Mouse (Mus musculus) neural tube, embryonic 15.5 days (tissue): ENCODE measurements around the gene Specc1l. TPM values are rescaled to one million over a fixed set of nuclear protein-coding genes. Genes with fewer than 3 reads are reported as not detected.

ENCODE experiments used
- ATAC-seq: fragments of 200-750 bp; cut with Nextera tagmentation; 2 replicates; pipeline ENCODE4 v1.8.0; 2017; ENCODE audit warnings: mild to moderate bottlenecking, moderate TSS enrichment, moderate library complexity; ENCODE audit not compliant: low FRiP score
- H3K27ac ChIP-seq: fragments of 300-500 bp; sonication (generic); replicated peaks from 2 replicates; pipeline ENCODE4 v1.5.1; 2015; ENCODE audit warnings: mild to moderate bottlenecking, inconsistent platforms
- H3K27me3 ChIP-seq: fragments of 300-500 bp; sonication (generic); replicated peaks from 2 replicates; pipeline ENCODE4 v1.6.1; 2015; ENCODE audit warnings: inconsistent platforms
- H3K36me3 ChIP-seq: fragments of 300-500 bp; sonication (generic); 2 replicates; pipeline ENCODE4 v1.6.1; 2015; ENCODE audit warnings: inconsistent platforms
- H3K4me1 ChIP-seq: fragments of 300-500 bp; sonication (generic); 2 replicates; pipeline ENCODE4 v1.6.1; 2015; ENCODE audit warnings: inconsistent platforms
- H3K4me2 ChIP-seq: fragments of 300-500 bp; sonication (generic); 2 replicates; pipeline ENCODE4 v1.6.1; 2015; ENCODE audit warnings: inconsistent platforms, mild to moderate bottlenecking, moderate library complexity
- H3K4me3 ChIP-seq: fragments of 300-500 bp; sonication (generic); replicated peaks from 2 replicates; pipeline ENCODE4 v1.5.1; 2015; ENCODE audit warnings: mild to moderate bottlenecking, inconsistent platforms
- H3K9ac ChIP-seq: fragments of 300-500 bp; sonication (generic); replicated peaks from 2 replicates; pipeline ENCODE4 v1.6.1; 2015; ENCODE audit warnings: mild to moderate bottlenecking, inconsistent platforms
- H3K9me3 ChIP-seq: fragments of 300-500 bp; sonication (generic); replicated peaks from 2 replicates; pipeline ENCODE4 v1.6.1; 2016; ENCODE audit warnings: inconsistent platforms
- WGBS: fragments of 180-500 bp; shearing (Covaris S2); methylation state at CpG from one replicate; pipeline ENCODE4 v1.1.7; 2015; ENCODE audit warnings: mixed read lengths; 5-methylcytosine and 5-hydroxymethylcytosine counted together
- polyA plus RNA-seq: library from polyadenylated mRNA; unstranded; fragments of >200 nt; fragmentation: Nextera tagmentation; extraction: Ambion mirVana; gene quantifications from 2 replicates; pipeline ENCODE4 v1.2.1, GENCODE M21; 2015

Specc1l gene
- polyA plus RNA-seq = 25.1 and 25.2 TPM in 2 replicates

DNA sequence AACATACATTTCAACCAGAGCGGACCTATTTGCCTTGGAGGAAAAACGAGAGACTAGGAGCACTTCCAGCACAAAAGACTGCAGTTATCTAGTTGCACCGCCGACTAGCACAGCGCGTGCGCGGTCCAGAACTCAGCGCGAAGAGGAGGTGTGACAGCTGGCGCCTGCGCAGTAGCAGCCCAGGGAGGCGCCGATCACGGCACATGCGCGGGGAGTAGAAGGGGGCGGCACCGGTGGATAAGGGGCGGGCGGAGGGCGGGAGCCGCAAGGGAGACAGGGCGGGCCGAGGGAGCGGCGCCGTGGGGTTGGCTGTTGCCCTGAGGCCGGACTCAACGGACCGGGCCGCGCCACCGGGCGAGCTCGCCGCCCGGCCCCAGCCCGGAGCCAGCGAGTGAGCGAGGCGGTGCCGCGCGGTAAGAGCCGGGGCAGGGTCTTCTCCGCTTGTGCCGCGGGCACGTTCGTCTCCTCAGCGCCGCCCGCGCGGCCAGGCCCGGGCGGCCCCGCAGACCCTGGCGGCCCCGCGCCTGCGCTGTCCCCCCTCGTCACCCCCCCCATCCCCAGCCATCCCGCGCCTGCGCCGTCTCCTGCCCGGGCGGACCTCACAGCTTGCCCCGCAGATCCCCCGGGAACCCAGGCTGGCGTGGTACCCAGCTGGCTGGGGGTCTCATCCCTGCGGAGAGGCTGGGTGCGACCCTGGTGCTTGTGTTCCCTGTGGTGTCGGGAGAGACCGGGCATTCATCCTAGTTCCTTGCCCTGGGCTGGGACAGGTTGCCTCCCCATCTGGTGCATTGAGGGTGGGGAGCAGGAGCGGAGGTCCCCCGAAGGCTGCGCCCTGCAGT is at the start of gene Specc1l:
Specc1l (plus strand) TSS at position 267 of the 839 bp plus-strand sequence.
- no peaks in the 10 kb centered on the region for H3K27me3 ChIP-seq
- peak within 1 kb of the TSS; percentile 82 for H3K4me3 ChIP-seq
- H3K27ac ChIP-seq = peak within 1 kb of the TSS; percentile 100
- H3K4me2 ChIP-seq = peak within 1 kb of the TSS; percentile 68
- peak; percentile 97 for ATAC-seq
- under 1% methylated on average over 78 of the region's 80 CpGs for WGBS
- peaks cover 16% of the 10 kb centered on the region for H3K4me1 ChIP-seq
- H3K36me3 ChIP-seq = no peaks in the 10 kb centered on the region
- H3K9me3 ChIP-seq = no peaks in the 10 kb centered on the region
- peak within 1 kb of the TSS; percentile 89 for H3K9ac ChIP-seq

DNA sequence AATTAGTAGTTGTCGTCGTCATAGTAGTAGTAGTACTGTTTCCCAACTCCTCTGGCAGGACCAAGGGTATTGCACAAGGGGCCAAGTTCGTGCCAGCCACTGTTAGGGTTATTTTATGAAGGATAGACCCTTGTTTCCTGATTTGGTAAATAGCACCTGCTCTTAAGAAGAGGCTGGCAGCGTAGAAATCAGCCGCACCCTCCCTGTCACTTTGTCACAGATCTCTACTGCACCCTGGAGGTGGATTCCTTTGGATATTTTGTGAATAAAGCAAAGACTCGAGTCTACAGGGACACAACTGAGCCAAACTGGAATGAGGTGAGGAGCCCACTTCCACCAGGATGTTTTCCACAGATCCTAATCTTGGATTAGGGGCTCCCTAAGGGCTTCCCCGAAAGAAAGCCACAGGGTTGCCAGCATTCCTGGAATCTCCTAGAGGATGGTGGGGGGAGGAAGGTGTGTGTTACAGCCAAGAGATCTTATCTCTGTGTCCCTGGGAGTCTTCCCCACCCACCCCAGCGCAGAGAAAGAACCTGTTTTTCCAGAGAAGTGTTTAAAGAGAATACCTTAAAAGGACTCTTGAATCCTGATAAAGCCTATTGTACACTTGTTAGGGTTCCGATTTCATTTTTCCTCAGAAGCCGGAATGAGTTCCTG is 45.9 kb upstream of the Specc1l start:
- ATAC-seq = no peak
- no peak overlapping the region for H3K4me2 ChIP-seq
- 87% methylated on average over 10 of the region's 10 CpGs for WGBS
- H3K36me3 ChIP-seq = peaks cover 71% of the 10 kb centered on the region
- H3K9me3 ChIP-seq = no peaks in the 10 kb centered on the region
- no peak overlapping the region for H3K27ac ChIP-seq
- no peak overlapping the region for H3K9ac ChIP-seq
- H3K27me3 ChIP-seq = no peaks in the 10 kb centered on the region
- no peak overlapping the region for H3K4me3 ChIP-seq
- H3K4me1 ChIP-seq = no peaks in the 10 kb centered on the region

DNA sequence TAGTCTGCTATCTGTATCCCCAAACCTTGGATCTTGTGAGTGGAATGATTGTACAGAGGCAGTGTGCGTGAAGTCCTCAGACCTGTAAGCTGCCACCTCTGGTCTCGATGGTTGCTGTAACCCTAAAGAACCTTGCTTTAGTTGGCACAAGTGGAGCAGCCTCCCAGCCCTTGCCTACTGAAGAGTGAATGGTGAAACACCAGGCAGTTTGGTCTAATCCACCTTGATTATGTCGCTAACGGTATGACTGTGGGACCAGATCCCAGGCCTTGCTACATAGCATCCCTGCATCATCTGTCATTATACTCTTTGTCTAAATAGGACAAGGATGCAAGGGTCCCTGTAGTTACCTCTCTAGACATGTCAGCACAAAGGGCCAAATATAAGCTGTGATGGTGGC is 45.3 kb upstream of the Specc1l start:
- H3K27ac ChIP-seq = no peak overlapping the region
- H3K4me1 ChIP-seq = no peaks in the 10 kb centered on the region
- no peak for ATAC-seq
- H3K4me2 ChIP-seq = no peak overlapping the region
- H3K27me3 ChIP-seq = no peaks in the 10 kb centered on the region
- 97% methylated on average over 4 of the region's 4 CpGs for WGBS
- peaks cover 75% of the 10 kb centered on the region for H3K36me3 ChIP-seq
- H3K9ac ChIP-seq = no peak overlapping the region
- no peaks in the 10 kb centered on the region for H3K9me3 ChIP-seq
- H3K4me3 ChIP-seq = no peak overlapping the region

DNA sequence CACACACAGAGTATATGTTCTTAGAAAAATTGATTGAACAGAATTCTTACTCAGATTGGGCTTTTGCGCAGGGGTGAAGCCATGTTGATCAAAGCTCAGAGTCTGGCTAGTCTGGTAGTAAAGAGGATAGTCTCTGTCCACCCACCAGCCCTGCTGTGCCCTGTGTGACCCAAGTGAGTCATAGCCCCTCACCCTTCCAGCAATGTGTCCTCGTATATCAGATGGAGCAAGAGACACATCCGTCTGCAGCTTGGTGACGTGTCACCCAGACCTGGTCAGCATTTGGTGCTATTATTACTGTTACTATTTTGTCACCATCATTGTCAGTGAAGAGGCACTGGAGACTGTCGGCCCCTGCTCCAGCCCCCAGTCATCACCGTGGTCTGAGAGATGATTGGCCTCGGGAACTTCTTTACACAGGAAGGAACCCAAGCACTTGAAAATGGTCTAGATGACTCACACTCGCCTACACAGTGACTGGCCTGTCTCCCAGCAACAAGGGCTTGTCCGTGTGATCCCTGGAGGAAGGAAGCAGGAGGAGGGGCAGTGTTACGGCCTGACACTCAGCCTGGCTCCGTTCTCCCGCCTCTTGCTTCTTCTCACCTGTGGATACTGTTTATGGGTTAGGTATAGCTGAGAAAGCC is 41.5 kb upstream of the Specc1l start:
- no peak overlapping the region for H3K4me2 ChIP-seq
- H3K36me3 ChIP-seq = peaks cover 78% of the 10 kb centered on the region
- no peak overlapping the region for H3K4me3 ChIP-seq
- WGBS = 77% methylated on average over 12 of the region's 12 CpGs
- ATAC-seq = no peak
- no peaks in the 10 kb centered on the region for H3K4me1 ChIP-seq
- H3K27ac ChIP-seq = no peak overlapping the region
- no peak overlapping the region for H3K9ac ChIP-seq
- no peaks in the 10 kb centered on the region for H3K27me3 ChIP-seq
- no peaks in the 10 kb centered on the region for H3K9me3 ChIP-seq

DNA sequence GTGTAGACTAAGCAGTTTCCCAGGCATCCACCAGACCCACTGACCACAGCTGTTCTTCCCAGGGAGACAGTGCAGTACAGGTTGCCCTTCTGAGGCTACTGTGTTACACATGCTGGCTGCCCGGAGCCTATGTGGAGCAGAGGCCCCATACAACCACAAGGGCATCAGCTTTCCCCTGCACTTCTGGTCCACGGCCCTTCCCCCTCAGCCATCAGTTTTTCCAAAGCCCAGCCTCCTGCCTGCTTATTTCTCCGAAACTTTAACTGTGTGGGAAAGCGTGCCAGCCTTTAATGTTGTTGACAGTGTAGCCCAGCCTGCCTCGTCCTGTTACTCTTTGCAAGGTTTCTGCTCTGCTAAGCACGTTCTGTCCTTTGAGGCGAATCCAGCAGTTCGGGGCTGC is 38.8 kb upstream of the Specc1l start:
- H3K4me1 ChIP-seq = no peaks in the 10 kb centered on the region
- H3K36me3 ChIP-seq = peaks cover 79% of the 10 kb centered on the region
- H3K9ac ChIP-seq = no peak overlapping the region
- no peaks in the 10 kb centered on the region for H3K9me3 ChIP-seq
- no peak for ATAC-seq
- no peak overlapping the region for H3K4me3 ChIP-seq
- 84% methylated on average over 8 of the region's 8 CpGs for WGBS
- H3K27ac ChIP-seq = peak overlapping the region; percentile 18; the same call in 1 of the 2 replicates
- no peaks in the 10 kb centered on the region for H3K27me3 ChIP-seq
- no peak overlapping the region for H3K4me2 ChIP-seq

DNA sequence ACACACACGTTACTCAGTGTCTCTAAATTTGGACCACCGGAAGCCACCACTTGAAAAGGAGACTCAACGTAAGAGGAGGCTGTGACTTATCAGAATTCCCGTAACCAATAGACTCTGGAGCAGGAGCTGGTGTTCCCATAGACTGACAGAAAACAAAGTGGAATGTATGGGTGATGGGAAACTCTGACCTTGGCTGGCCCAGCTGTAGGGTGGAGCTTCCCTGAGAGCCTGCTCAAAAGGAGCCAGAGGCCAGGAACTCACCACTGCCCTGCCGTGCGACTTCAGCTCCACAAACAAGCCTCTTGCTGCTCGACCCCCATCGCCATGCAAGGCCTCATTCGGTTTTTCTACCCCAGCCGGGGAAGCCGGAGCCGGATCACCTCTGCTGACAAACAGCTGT is 38.2 kb upstream of the Specc1l start:
- H3K36me3 ChIP-seq = peaks cover 79% of the 10 kb centered on the region
- WGBS = 79% methylated on average over 12 of the region's 12 CpGs

DNA sequence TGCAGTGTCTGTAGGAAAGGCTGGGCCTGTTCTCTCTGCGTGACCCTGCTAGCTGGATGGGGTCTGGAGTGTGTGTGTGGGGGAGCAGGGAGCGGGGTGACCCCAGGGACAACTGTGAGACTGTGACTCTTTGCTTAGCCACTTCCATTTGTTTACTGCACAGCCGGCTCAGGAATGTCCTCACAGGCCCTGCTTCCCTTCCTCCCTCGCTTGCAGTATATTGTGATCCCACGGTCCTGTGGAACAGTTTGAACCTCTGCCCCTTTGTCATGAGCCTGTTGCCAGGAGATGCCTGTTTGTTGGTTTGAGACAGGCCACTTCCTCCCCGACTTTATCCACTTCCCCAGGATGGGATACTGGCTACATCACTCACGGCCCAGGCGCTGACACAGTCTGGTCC is 35.4 kb upstream of the Specc1l start:
- no peak for ATAC-seq
- H3K4me3 ChIP-seq = no peak overlapping the region
- no peak overlapping the region for H3K9ac ChIP-seq
- no peaks in the 10 kb centered on the region for H3K27me3 ChIP-seq
- H3K4me1 ChIP-seq = no peaks in the 10 kb centered on the region
- H3K9me3 ChIP-seq = no peaks in the 10 kb centered on the region
- no peak overlapping the region for H3K4me2 ChIP-seq
- H3K36me3 ChIP-seq = peaks cover 84% of the 10 kb centered on the region
- H3K27ac ChIP-seq = no peak overlapping the region
- WGBS = 86% methylated on average over 8 of the region's 8 CpGs

More for the DNA sequence above, 38.2 kb upstream of the Specc1l start:
- ATAC-seq = no peak
- no peaks in the 10 kb centered on the region for H3K27me3 ChIP-seq
- no peak overlapping the region for H3K4me2 ChIP-seq
- H3K9me3 ChIP-seq = no peaks in the 10 kb centered on the region
- no peak overlapping the region for H3K4me3 ChIP-seq
- H3K4me1 ChIP-seq = no peaks in the 10 kb centered on the region
- H3K9ac ChIP-seq = no peak overlapping the region
- peak overlapping the region; percentile 18; the same call in 1 of the 2 replicates for H3K27ac ChIP-seq

DNA sequence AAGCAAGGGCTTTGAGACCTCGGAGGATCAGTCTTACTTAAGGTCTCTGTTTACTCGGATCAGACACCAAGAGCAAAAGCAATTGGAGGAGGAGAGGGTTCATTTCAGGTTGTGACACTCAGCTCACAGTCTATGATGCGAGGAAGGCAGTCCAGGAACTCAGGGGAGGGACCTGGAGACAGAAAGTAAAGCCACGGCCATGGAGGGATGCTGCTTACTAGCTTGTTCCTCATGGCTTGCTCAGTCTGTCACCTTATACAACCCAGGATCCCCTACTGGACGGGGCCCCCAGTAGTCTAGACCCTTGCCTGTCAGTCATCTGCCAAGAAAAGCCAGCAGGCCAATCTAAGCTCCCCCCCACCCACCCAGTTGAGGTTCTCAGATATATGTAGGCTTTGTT is 33.0 kb upstream of the Specc1l start:
- Histone ChIP-seq H3K4me1 (no peaks in the 10 kb centered on the region), H3K4me3 (no peak overlapping the region), H3K27ac (no peak overlapping the region), H3K9me3 (no peaks in the 10 kb centered on the region), H3K4me2 (no peak overlapping the region), H3K9ac (no peak overlapping the region), H3K27me3 (no peaks in the 10 kb centered on the region), H3K36me3 (peaks cover 93% of the 10 kb centered on the region)
- ATAC-seq = no peak
- WGBS = 96% methylated on average over 5 of the region's 5 CpGs

DNA sequence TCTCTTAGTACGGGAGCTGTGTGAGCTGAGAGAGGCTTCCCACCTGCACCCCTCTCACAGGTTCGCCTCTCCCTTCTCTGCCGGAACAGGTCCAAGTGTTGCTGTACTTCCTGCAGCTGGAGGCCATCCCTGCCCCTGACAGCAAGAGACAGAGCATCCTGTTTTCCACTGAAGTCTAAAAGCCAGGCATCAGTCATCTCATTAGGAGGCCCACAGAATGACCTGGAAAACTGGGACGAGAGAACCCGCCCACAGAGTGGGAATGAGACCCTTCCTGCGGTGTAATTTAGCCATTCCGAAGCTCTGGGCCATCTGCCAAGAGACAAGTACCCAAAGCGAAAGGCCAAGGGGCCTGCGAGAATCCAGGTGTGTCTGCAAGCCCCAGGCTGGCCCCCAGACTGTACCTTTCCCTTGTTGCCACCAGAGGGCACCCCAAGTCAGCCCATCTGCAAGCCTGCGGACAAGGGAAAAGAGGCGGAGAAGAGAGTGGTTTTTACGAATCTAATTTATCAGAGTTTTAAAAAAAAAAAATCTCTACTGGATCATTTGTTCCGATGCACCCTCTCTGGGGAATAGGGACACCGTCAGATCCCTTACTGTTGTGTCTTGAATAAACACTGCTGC is 29.6 kb upstream of the Specc1l start:
- H3K27me3 ChIP-seq = no peaks in the 10 kb centered on the region
- WGBS = 37% methylated on average over 14 of the region's 14 CpGs
- no peak overlapping the region for H3K27ac ChIP-seq
- H3K4me2 ChIP-seq = no peak overlapping the region
- no peak overlapping the region for H3K4me3 ChIP-seq
- H3K9me3 ChIP-seq = no peaks in the 10 kb centered on the region
- H3K9ac ChIP-seq = no peak overlapping the region
- no peaks in the 10 kb centered on the region for H3K4me1 ChIP-seq
- peaks cover 80% of the 10 kb centered on the region for H3K36me3 ChIP-seq
- peak; percentile 61; the same call in 1 of the 2 replicates for ATAC-seq

DNA sequence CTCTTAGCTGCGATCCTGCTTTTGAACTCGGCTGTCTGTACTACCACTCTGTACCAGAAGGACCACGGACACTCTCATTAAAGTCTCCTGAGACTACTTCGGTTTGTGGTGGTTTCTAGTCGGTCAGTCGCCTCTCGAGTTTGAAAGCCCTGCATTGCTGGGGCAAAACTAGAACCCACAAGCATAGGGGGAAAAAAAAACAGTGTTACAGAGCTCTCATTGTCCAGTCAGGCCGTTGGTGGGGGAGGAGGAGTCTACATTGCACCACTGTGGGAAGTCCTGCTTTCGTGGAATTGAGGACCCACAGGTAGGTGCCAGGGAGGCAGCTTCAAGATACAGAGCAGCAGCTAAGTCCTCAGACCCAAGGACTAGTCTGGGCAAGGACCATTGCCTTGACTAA is 27.0 kb upstream of the Specc1l start:
- Histone ChIP-seq H3K27me3 (no peaks in the 10 kb centered on the region), H3K4me3 (no peak overlapping the region), H3K9ac (no peak overlapping the region), H3K4me1 (no peaks in the 10 kb centered on the region), H3K4me2 (no peak overlapping the region), H3K9me3 (no peaks in the 10 kb centered on the region), H3K36me3 (peaks cover 55% of the 10 kb centered on the region), H3K27ac (no peak overlapping the region)
- ATAC-seq = no peak
- WGBS = 93% methylated on average over 9 of the region's 9 CpGs

DNA sequence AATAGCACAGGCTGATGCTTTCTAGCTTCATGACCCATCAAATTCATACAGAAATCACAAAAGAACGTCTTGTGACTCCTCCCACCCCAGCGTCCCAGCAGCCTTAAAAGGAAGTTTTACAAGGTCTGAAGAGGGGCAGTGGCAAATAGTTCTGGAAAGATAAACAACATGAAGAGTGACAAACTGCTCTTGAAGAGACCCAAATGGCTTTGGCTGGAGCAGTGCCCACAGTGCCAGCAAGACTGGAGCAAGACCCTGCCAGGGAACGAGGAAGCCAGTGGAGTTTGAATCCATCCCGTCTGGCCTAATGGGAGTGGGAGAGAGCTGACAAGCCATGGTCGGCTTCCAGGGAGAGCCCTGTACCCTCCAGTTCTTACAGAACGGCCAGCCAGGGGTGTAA is 25.3 kb upstream of the Specc1l start:
- no peak overlapping the region for H3K4me3 ChIP-seq
- WGBS = 52% methylated on average over 6 of the region's 6 CpGs
- no peaks in the 10 kb centered on the region for H3K4me1 ChIP-seq
- no peak overlapping the region for H3K27ac ChIP-seq
- no peak overlapping the region for H3K4me2 ChIP-seq
- no peaks in the 10 kb centered on the region for H3K9me3 ChIP-seq
- H3K36me3 ChIP-seq = peaks cover 38% of the 10 kb centered on the region
- ATAC-seq = no peak
- H3K9ac ChIP-seq = no peak overlapping the region
- H3K27me3 ChIP-seq = no peaks in the 10 kb centered on the region
